Mouse (Mus musculus) lung, adult 2 months (tissue): ENCODE results near the gene Hk3.

Experiments
- CTCF ChIP-seq: fragments of 200-500 bp; IDR thresholded peaks from 2 replicates; pipeline ENCODE4 v1.5.1; 2011; ENCODE audit warnings: mild to moderate bottlenecking, low read length, control low read depth; ENCODE audit not compliant: insufficient read depth
- POLR2A ChIP-seq: fragments of 200-500 bp; IDR thresholded peaks from 2 replicates; pipeline ENCODE4 v1.6.1; 2011; ENCODE audit warnings: low read depth, mild to moderate bottlenecking, control low read depth, low read length, borderline replicate concordance; ENCODE audit errors: extremely low read depth

- TF ChIP-seq CTCF = no peak
- no peak for TF ChIP-seq POLR2A
Observed at GRCm38 (mm10) chr13:55011103-55011502, 10.1 kb downstream of the Hk3 start.
